Mouse (Mus musculus): ENCODE data around the gene Tmem203. TPM values are rescaled to one million over a fixed set of nuclear protein-coding genes. Genes with fewer than 3 reads are reported as not detected.

The Tmem203 gene
- polyA plus RNA-seq, 1 experiment: 26.4 TPM

DNA sequence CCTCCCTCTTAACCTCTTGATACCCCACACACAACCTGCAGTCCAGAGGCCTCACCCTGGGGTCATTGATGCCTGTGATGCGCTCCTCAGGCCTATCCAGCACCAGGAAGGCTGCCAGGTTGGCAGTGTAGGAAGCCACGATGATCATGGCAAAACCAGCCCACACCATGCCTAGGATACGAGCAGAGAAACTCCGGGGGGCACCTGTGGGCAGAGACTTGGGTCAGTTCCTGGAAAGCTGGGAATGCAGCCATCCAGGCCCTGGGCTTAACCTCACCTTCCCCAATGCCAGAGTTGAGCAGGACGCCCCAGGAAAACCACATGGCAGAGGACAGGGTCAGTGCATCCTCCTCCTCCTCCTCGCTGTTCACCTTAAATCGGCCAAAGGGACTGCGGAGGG is 41.9 kb downstream of the Tmem203 start:
- TF ChIP-seq POLR2A (IDR thresholded peaks at IDR 0.05; ENCODE audit: borderline replicate concordance, extremely low read depth, insufficient read depth, insufficient read length, poor library complexity, severe bottlenecking): no peak
- TF ChIP-seq CTCF (IDR thresholded peaks at IDR 0.05; ENCODE audit: borderline replicate concordance, extremely low read depth, insufficient read depth, insufficient read length): no peak
- no peak for DNase-seq (ENCODE audit: low read depth)

DNA sequence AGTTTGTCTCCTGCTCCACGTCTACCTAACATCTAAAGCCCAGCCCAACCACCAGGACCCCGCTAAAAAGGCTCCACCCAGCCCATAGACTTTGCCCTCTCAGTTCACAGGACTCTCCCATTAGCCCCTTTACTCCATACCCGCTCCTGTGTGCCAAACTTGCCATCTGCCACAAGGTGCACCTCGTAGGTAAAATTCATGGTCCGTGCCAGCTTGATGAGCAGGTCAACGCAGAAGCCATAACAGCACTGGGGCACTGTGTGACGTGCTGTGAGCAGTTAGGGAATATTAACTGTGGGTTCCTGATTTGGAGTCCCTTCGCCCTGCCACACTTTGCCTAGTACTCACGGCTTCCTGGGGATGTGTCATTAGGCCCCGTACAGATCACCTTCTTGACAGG is 42.8 kb downstream of the Tmem203 start:
- TF ChIP-seq CTCF (IDR thresholded peaks at IDR 0.05; ENCODE audit: borderline replicate concordance, extremely low read depth, insufficient read depth, insufficient read length) (no peak), POLR2A (IDR thresholded peaks at IDR 0.05; ENCODE audit: borderline replicate concordance, extremely low read depth, insufficient read depth, insufficient read length, poor library complexity, severe bottlenecking) (no peak)
- no peak for DNase-seq (ENCODE audit: low read depth)

DNA sequence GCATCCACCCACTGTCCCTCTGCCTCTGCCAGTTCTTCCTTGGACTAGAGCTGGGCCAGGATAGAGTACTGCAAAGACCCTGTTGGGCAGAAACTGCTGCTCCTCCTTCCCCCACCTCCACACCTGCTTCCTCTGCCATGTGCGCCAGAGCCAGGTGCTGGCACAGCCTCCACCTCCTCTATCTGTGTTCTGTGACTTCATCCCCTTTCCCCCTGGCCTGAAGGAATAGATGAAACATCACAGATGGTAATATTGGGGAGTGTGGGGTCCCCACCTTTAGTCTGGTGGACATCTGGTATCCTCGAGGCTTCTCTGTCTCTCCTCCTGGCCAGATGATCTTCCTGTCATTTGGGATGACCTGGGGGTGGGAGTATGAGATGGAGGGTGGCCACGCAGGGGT is 48.2 kb downstream of the Tmem203 start:
- DNase-seq (ENCODE audit: low read depth): no peak
- no peak for TF ChIP-seq POLR2A (IDR thresholded peaks at IDR 0.05; ENCODE audit: borderline replicate concordance, extremely low read depth, insufficient read depth, insufficient read length, poor library complexity, severe bottlenecking)
- TF ChIP-seq CTCF (IDR thresholded peaks at IDR 0.05; ENCODE audit: borderline replicate concordance, extremely low read depth, insufficient read depth, insufficient read length): no peak

DNA sequence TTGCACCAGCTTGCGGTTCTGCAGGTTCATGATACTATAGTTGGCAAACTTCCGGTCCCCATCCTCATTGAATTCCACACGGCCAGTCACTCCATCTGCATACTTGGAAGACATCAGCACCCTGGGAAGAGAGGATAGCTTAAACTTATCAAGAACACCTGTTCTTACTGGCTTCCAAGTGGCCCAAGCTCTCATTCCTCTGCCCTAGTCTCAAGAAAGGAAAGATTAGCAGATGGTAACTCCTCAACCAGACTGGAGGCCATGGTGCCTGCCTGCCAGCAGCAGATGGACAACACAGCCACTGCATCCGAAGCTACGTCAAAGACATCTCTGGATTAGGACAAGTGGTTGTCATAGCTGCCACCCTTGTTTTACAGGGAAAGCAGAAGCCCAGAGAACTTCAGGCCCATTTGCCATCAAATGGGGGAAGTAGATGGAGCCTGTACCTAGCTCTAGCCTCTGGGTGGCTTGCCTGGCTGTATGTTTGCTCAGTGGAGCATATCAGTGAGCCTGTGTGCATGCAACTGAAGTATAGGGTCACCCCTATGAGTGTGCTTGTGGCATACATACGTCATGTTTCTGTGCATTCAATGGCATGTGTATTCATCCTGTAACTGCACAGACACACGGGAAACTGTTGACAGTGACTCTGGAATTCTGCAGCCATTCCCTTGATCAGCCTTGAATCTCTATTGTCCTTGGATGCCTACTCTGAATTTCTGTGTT is 48.9 kb downstream of the Tmem203 start:
- no peak for TF ChIP-seq POLR2A (IDR thresholded peaks at IDR 0.05; ENCODE audit: borderline replicate concordance, extremely low read depth, insufficient read depth, insufficient read length, poor library complexity, severe bottlenecking)
- no peak for TF ChIP-seq CTCF (IDR thresholded peaks at IDR 0.05; ENCODE audit: borderline replicate concordance, extremely low read depth, insufficient read depth, insufficient read length)
- no peak for DNase-seq (ENCODE audit: low read depth)

GRCm38 (mm10) chr2:25304657-25305541 is 49.7 kb downstream of the Tmem203 start:
- no peak for TF ChIP-seq POLR2A (IDR thresholded peaks at IDR 0.05; ENCODE audit: borderline replicate concordance, extremely low read depth, insufficient read depth, insufficient read length, poor library complexity, severe bottlenecking)
- no peak for TF ChIP-seq CTCF (IDR thresholded peaks at IDR 0.05; ENCODE audit: borderline replicate concordance, extremely low read depth, insufficient read depth, insufficient read length)
- DNase-seq (ENCODE audit: low read depth): peak; percentile 86

Other genes with a start within 250 kb of the Tmem203 start
- gene Nsmf, start 201.1 kb upstream of the Tmem203 start, polyA plus RNA-seq (2012; rRNA removed): 194 and 297 TPM in 2 replicates
- 0.11 and 0.18 TPM in 2 replicates for gene Entpd8, start 175.1 kb upstream of the Tmem203 start, polyA plus RNA-seq (2012; rRNA removed)
- gene Noxa1, start 160.3 kb upstream of the Tmem203 start, polyA plus RNA-seq (2012; rRNA removed): 0.04 TPM in 2 replicates
- gene Nrarp, start 74.7 kb upstream of the Tmem203 start, polyA plus RNA-seq (2012; rRNA removed): 50.0 and 58.5 TPM in 2 replicates
- 1.9 and 2.0 TPM in 2 replicates for gene Tor4a, start 58.6 kb upstream of the Tmem203 start, polyA plus RNA-seq (2012; rRNA removed)
- 78.9 and 91.3 TPM in 2 replicates for gene Nelfb, start 44.0 kb upstream of the Tmem203 start, polyA plus RNA-seq (2012; rRNA removed)
- gene Stpg3, start 40.8 kb upstream of the Tmem203 start, polyA plus RNA-seq (2012; rRNA removed): not detected in 2 replicates
- gene Fam166a, start 36.7 kb upstream of the Tmem203 start, polyA plus RNA-seq (2012; rRNA removed): 0.10 and 0.14 TPM in 2 replicates
- 449 and 524 TPM in 2 replicates for gene Tubb4b, start 30.7 kb upstream of the Tmem203 start, polyA plus RNA-seq (2012; rRNA removed)
- gene Slc34a3, start 21.1 kb upstream of the Tmem203 start, polyA plus RNA-seq (2012; rRNA removed): not detected in 2 replicates
- gene Rnf224, start 18.7 kb upstream of the Tmem203 start, polyA plus RNA-seq (2012; rRNA removed): not detected in 2 replicates
- 127 and 148 TPM in 2 replicates for gene Rnf208, start 13.2 kb upstream of the Tmem203 start, polyA plus RNA-seq (2012; rRNA removed)
- gene Cysrt1, start 13.0 kb upstream of the Tmem203 start, polyA plus RNA-seq (2012; rRNA removed): 0.10 and 0.67 TPM in 2 replicates
- 19.1 and 22.6 TPM in 2 replicates for gene AL732309.1, start 8.6 kb upstream of the Tmem203 start, polyA plus RNA-seq (2012; rRNA removed)
- gene Tprn, start 7.2 kb downstream of the Tmem203 start, polyA plus RNA-seq (2012; rRNA removed): 7.7 and 13.0 TPM in 2 replicates
- gene Ssna1, start 17.0 kb downstream of the Tmem203 start, polyA plus RNA-seq (2012; rRNA removed): 105 and 160 TPM in 2 replicates
- gene Anapc2, start 17.0 kb downstream of the Tmem203 start, polyA plus RNA-seq (2012; rRNA removed): 131 and 149 TPM in 2 replicates
- not detected in 2 replicates for gene Tmem210, start 32.7 kb downstream of the Tmem203 start, polyA plus RNA-seq (2012; rRNA removed)
- 0.07 TPM in 1 of 2 replicates, not detected in the other for gene Lrrc26, start 34.5 kb downstream of the Tmem203 start, polyA plus RNA-seq (2012; rRNA removed)
- 24.4 and 47.2 TPM in 2 replicates for gene Grin1, start 63.7 kb downstream of the Tmem203 start, polyA plus RNA-seq (2012; rRNA removed)
- 22.5 and 37.0 TPM in 2 replicates for gene Man1b1, start 76.9 kb downstream of the Tmem203 start, polyA plus RNA-seq (2012; rRNA removed)
- gene Dpp7, start 100.9 kb downstream of the Tmem203 start, polyA plus RNA-seq (2012; rRNA removed): 35.3 and 57.1 TPM in 2 replicates
- gene Uap1l1, start 110.2 kb downstream of the Tmem203 start, polyA plus RNA-seq (2012; rRNA removed): 2.4 TPM in 2 replicates
- 20.1 and 48.8 TPM in 2 replicates for gene Sapcd2, start 116.9 kb downstream of the Tmem203 start, polyA plus RNA-seq (2012; rRNA removed)
- gene Entpd2, start 140.4 kb downstream of the Tmem203 start, polyA plus RNA-seq (2012; rRNA removed): 2.2 and 2.3 TPM in 2 replicates
- gene Npdc1, start 143.9 kb downstream of the Tmem203 start, polyA plus RNA-seq (2012; rRNA removed): 621 and 644 TPM in 2 replicates
- gene Fut7, start 167.8 kb downstream of the Tmem203 start, polyA plus RNA-seq (2012; rRNA removed): 0.42 and 0.57 TPM in 2 replicates
- gene Abca2, start 173.3 kb downstream of the Tmem203 start, polyA plus RNA-seq (2012; rRNA removed): 29.8 and 60.6 TPM in 2 replicates
- 1.1 and 1.9 TPM in 2 replicates for gene Clic3, start 201.4 kb downstream of the Tmem203 start, polyA plus RNA-seq (2012; rRNA removed)
- gene Paxx, start 205.7 kb downstream of the Tmem203 start, polyA plus RNA-seq (2012; rRNA removed): 109 and 142 TPM in 2 replicates
- 60.4 and 73.5 TPM in 2 replicates for gene Ptgds, start 214.6 kb downstream of the Tmem203 start, polyA plus RNA-seq (2012; rRNA removed)
- not detected in 2 replicates for gene Lcn12, start 238.5 kb downstream of the Tmem203 start, polyA plus RNA-seq (2012; rRNA removed)
- gene Fbxw5, start 245.3 kb downstream of the Tmem203 start, polyA plus RNA-seq (2012; rRNA removed): 27.8 and 61.1 TPM in 2 replicates
- 1.9 and 3.6 TPM in 2 replicates for gene C8g, start 246.3 kb downstream of the Tmem203 start, polyA plus RNA-seq (2012; rRNA removed)